Mouse (Mus musculus): ENCODE data around the gene Shroom3.

The Shroom3 gene

DNA sequence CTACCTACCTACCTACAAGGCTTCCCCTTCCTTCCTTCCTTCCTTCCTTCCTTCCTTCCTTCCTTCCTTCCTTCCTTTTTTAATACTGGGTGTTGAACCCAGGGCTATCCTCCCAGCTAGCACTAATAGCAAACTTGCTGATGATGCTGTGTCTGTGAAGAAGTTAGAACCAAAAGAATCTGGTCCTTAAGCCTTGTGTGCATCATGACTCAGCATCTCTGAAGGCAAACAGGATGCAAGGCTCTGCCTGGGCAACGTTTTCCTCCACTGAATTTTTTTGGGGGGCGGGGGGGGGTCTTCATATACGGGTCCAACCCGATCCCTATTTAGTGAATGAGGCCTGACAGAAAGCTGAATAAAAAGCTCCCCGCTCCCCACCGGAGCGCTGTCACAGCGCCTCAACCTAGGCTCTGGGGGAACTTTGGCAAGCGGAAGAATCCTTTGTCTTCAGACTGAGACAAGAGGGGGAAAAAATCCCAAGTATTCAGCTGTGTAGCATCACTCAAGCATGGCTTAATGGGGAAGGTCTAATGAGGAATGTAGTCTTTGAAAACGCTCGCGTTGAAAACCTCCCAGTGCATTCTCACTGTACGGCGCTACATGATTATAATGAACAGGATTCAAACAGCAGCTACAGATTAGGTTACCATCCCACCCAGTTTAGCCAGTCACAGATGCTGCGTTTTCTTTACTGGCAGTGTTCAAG, 15.0 kb downstream of the Shroom3 start:
- DNase-seq (ENCODE audit: low spot score in 2 of 2), result no peak

DNA sequence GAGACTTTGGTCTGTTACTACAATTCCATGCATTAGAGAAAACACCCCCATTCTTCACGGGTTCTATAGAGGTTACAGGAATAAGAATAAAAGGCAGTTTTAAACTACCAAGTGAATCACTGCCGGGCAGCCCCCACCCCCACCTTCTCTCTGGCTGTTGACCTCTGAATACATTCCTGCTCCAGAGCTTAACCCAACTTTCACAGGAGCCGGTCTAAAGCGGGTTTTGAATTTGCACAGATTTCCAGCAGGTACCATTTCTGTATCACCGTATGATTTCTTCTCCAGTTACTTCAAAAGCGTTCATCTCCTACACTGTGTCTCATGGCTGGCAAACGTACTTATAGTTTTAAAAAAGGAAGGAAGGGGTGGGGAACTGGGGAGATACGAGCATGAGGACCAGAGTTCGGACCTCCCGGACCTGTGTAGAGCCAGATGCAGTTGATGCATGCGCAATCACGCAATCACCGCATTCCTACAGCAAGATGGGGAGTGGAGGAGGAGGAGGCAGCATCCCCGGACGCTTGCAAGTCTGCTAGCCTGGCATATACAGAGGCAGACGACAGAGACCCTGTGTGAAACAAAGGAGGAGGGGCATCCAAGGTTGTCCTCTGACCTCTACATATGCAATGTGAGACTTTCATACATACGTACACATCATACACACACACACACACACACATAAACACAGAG, 15.7 kb downstream of the Shroom3 start:
- DNase-seq (ENCODE audit: low spot score in 2 of 2), result no peak

DNA sequence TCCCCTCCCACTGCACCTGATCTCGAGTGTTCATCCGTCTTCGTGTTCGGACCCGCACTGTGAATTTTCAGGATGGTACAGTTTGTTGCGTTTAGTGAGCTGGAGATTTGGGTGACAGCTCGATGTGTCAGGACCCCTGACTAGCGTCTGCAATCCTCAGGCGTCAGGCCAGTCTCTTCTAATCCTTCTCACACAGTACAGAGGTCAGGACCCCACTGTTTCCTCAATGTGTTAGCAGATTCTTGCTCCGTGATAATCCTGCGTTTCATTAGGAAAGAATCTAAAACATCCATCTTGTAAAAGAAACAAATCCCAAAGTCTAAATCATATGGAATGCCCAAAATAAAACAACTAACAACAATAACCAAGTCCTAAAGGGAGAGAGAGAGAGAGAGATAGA, 18.5 kb downstream of the Shroom3 start:
- no peak for DNase-seq (ENCODE audit: low spot score in 2 of 2)

DNA sequence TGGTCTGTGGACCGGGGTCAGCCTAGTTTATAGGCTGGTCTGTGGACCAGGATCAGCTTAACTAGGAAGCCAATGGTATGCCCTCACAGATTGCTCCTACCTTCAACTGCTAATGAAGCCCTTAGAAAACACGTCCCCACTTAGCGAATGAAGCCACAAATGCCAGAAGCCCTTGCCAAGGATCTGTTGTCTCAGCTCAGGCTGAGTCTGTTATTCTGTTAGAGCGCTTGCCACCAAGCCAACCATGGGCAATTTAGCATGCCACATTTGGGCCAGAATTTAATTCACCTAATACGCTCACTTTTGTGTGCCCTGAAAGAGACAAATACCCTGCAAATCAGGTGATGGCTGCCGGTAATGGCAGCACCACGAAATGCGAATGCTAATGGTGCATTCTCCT, 20.4 kb downstream of the Shroom3 start:
- DNase-seq (ENCODE audit: low spot score in 2 of 2), result no peak

DNA sequence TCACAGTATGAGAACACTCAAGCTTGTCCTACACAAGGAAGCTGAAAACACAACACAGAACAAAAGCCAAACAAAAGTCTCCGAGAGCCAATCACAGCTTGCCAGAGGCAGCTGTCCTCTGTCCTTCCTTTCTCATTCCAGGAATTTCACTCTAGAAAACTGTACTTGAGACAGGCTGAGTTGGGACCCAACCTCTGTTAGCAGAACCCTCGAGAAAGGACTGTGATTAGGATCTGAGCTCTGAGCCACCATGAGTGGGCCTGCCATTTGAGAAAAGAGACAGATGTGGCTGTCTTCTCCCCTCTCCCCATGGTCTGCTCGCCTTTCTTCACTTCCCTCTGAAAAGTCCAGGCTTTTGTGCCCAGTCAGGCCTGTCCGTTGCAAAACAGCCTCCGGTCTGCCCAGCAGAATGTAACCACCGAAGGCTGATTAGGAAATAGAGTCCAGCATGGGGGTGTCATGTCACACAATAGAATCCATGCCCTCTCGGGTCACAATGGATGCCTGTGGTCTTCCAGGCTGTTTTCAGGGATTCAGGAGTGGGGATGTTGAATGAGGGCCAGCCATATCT, 24.8 kb downstream of the Shroom3 start:
- no peak for DNase-seq (ENCODE audit: low spot score in 2 of 2)

DNA sequence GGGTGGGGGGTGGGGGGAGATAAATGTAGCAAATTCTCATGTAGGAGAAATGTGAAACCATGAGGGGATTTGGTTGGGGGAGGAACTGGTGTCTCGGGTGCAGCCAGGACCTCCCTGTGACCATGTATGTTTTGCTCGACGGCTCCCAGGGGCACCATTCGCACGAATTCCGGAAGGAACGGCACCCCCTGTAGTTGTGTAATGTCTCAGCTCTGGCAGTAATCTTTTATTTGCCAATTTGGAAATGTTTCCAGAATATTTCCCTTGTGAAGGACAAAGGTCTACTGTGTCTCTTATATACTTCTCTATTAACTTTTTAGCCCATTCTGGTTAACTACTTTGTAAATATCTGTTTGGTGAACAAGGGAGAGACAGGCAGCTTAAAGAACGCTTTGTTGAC, 27.5 kb downstream of the Shroom3 start:
- DNase-seq (ENCODE audit: low spot score in 2 of 2), result no peak

DNA sequence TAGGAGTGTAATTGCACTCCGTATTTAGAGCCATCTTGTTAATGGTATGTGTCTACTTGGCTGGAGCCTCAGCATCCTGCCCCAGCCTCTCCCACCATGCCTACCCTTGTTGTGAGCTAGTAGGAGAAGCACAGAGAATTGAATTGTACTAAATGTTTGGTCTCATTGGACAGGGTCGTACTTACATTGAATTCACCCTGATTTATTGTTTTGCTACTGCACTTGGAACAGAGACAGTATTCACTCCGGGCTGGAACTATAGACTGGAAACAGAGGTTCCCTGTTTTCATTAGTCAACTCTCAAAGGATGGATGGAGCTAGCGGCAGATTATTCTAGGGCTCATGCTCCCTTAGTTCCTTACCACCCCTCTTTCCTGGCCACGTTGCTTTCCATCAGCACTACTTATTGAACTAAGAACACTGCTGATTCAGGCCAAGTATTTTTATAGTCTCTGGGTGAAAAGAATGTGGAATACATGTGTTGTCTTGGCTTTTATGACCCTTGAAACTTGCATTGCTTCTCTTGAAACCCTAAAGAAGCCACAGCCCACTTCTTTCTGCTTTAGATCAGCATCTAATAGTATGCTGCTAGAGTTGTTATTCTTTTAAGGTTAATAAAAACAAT, 28.5 kb downstream of the Shroom3 start:
- DNase-seq (ENCODE audit: low spot score in 2 of 2), result no peak

DNA sequence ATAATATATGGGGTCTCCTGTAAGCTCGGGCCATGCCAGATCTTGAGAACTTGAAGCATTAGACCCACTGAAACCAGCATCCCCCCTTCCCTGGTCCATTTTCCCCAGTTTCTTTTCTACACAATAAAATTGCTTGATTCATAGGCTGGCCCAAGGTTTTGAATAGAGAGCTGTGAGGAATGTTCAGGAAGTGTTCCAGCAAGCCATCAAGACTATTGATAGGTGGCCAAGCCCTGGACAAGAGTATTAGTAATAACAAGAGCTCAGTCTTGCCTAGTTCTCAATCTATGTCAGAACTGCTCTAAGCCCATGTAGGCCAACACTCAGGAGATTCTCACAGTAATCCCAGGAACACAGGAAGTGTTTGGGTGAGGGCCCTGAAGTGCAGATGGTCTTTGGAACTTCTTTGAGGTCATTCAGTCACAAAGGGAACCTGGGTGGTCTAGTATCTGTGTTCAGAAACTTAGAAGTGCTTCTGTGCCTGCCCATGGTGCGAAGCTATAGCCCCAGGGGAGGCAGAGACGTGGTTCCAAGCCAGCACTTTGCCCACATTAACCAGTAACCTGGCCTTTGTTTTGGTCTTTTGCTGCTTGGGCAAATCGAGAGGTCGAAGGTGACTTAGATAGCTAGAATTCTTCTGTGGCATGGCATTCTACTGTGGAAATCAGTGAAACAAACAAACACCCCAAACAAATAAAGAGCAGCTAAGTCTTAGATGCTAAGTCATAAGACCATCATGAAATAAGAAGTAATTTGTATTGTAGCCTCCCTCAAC, 29.6 kb downstream of the Shroom3 start:
- no peak for DNase-seq (ENCODE audit: low spot score in 2 of 2)

DNA sequence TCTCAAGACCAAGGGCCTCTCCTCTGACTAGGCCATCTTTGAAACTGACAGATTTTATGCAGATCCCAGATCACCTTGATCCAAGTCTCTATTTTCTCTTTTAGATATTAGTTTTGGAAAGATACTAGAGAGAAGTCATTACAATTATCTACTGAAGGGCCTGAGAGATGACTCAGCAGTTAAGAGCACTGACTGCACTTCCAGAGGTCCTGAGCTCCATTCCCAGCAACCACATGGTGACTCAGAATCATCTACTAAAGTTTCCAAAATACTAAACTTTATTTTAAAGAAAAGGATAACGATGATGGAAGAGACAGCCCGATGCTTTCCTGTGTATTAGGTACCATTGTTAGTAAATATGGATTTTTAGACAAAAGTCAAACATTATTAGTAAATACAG, 31.7 kb downstream of the Shroom3 start:
- DNase-seq (ENCODE audit: low spot score in 2 of 2), result no peak

DNA sequence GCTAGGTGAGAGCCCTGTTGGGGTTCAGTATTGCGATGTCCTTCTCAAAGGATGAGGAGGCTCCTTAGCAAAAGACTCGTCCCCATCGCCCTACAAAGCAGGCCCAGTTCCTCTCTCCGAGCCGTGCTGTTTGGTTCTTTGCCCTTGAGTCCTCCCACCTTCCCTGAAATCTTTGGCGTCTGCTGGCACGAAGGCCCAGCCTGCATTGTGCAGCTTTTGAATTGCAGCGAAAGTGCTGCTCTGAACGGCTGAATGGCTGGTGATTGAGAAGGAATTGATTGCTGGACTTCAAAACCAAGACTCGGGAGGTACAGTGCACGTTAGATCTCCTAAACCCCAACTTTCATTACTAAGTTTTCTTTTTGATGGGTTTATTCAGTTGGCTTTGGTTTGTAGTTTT, 32.1 kb downstream of the Shroom3 start:
- no peak for DNase-seq (ENCODE audit: low spot score in 2 of 2)

DNA sequence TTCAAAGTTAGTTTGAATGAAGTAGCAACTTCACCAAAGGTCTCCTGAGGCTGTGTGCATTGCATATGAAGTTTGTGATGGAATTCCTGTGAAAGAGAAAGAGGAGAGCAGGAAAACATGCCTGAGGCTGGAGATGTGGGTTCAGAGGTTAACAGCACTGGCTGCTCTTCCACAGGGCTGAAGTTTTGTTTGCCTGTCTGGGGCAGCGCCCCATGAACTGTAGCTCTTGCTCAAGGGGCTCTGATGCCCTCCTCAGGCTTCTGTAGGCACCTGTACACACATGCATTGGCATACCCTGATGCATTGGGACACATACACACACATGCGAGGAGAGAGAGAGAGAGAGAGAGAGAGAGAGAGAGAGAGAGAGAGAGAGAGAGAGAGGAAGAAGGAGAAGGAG, 32.7 kb downstream of the Shroom3 start:
- no peak for DNase-seq (ENCODE audit: low spot score in 2 of 2)

DNA sequence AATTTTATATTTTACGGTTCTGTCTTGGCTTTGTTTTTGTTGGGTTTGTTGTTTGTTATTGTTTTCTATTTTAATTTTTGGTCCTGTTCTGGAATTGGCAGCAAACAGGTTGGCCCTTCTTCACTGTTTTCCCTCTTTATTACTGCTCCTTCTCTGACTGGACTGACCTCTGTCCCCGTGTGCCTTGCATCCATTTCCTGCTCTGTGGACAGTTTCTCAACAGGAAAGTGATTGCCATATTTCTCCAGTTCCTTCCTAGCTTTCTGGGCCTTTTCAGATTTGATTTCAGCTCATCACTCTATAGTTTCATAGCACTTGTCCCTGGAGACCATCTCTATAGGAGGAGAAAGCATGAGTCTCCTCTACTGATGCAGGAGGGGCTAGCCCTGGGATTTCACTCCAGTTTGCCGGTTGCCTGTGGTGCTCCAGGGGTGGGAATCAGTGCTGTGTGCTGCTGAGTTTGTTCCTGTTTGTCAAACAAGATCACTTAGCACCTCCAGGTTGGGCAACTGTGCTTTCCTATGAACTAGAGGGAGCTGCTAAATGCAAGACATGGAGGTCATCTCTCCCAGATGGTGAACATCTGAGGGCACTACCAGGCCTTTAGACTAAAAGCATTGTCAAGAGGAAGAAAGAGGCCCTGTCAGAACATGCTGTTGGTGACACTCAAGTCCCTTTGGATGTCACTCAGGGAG, 34.6 kb downstream of the Shroom3 start:
- no peak for DNase-seq (ENCODE audit: low spot score in 2 of 2)

DNA sequence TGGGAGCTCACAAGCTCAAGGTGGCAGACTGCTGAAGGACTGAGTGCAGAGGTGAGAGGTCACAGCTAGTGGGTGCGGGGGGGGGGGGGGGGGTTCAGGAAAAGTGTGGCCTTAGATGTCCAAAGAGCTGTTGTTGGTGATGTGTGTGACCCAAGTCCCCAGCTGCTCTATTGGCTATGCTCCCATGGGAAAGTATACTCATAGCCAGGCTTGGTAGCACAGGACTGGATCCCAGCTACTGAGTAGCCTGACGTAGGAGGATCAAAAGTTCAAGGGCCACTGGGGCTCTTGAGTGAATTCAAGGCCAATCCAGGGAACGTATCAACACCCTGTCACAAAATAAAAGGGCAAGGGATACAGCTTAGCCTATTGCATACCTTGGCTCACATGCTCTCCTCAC, 35.6 kb downstream of the Shroom3 start:
- DNase-seq (ENCODE audit: low spot score in 2 of 2), result no peak

DNA sequence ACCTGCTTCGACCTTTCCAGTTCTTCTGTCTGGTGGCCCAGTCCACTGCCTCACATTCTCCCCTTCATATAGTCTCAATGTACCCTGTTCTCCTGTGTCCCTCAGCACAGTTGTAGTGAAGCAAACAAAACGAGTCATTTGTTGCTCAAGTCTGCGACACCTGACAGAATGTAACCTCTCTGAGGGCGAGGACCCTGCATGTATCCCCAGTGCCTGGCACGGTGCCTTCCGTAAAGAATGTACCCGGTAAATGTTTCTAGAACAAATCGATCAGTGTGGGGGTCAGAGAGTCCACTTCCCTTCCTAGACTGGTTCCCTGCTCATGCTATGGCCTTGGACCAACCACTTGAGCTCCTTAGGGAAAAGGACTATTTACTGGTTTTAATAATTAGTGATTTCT, 38.4 kb downstream of the Shroom3 start:
- DNase-seq (ENCODE audit: low spot score in 2 of 2), result no peak

DNA sequence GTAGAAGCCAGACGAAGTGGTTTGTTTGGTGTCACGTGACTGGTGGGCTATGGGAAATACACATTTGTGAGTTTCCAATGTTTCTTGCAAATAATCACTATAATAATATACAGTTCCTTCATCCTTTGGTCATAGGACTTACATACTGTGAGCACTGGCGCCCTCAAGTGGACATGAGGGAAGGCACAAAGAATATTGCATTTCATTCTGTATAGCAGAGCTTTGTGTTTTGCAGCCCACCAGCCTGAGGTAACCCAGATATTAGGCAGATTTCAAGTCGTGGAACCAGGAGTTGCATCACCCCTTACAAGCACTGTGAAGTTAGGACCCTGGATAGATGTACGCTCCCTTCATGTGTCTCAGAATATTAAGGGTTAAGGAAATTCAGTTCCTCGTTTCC, 42.7 kb downstream of the Shroom3 start:
- DNase-seq (ENCODE audit: low spot score in 2 of 2), result peak; percentile 13 to 59

DNA sequence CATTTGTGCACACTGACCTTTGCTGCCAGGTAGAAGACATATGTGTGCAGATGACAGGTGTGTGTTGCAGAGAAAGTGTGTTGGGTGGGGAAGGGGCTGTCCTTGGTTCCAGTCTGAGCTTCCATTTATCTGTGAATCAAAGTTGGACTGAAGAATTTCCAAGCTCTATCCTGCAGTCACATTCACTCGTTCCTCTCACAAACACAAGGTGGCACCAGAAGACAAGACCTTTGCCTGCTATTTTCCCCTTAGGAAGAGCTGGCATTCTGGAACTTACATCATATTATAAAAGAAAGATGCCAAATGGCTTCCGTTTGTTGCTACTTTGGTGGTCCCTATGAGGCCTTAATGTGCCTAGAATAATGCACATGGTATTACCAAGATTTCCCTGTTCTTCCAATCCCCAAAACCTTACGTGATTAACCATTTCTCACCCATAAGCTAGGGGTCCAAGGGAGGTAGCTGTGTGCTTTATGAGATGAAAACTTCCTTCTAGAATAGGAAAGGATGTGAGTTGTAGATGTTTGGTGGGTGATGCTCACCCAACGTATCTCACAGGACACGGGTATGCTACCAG, 45.1 kb downstream of the Shroom3 start:
- peak; percentile 14 to 52 for DNase-seq (ENCODE audit: low spot score in 2 of 2)

DNA sequence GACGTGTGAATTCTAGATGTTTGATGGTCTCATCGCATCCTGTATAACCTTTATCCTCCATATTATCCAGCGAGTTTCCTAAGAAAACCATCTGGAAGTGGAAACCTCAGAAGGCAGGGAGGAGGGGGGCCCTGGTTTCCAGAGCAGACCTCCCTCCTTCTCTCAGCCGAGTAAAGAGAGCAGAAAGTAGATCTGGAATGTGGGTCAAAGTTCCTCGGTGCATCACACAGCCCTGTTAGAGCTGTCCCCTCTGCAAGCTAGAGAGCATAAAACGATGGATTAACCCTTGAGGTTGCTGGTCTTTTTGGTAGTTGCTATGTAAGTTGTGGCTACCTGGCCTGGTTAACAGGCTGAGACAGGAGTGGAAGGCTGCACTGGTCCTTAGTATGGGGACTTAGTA, 46.0 kb downstream of the Shroom3 start:
- no peak for DNase-seq (ENCODE audit: low spot score in 2 of 2)

DNA sequence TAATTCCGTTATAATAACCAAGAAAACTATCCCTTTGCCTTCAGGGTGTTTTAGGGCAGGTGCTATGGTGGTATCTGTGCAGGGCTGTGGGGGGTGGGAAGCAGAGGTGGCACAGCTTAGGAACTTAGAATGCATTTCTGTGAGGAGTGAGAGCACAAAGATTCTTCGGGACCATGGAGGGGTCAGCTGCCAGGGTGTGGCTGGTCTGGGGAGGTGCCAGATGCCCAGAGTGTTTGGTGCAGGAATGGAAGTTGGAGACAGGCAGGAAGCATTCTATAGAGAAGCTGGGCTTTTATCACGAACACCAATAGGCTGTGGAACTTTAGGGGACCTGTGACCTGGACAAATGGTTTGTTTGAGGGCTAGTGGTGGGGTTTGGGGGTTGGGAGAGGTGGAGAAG, 58.6 kb downstream of the Shroom3 start:
- no peak for DNase-seq (ENCODE audit: low spot score in 2 of 2)

DNA sequence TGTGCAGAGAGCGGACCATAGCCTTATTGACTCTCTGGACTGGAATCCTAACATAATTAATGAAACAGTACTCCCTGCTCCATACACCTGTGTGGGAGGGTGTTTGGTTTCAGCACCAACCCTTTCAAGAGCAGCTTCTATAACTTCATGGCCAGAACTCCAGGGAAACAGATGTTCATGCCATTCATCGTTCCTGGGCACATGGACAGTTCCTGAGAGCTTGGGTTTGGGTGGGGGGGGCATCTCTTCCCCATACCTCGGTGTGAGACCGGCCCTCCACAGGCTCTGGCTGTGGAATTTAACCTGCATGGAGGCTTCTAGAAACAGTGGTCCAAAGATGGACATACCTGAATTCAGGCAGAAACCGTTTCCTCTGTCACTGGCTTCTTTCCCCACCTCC, 59.5 kb downstream of the Shroom3 start:
- no peak for DNase-seq (ENCODE audit: low spot score in 2 of 2)

DNA sequence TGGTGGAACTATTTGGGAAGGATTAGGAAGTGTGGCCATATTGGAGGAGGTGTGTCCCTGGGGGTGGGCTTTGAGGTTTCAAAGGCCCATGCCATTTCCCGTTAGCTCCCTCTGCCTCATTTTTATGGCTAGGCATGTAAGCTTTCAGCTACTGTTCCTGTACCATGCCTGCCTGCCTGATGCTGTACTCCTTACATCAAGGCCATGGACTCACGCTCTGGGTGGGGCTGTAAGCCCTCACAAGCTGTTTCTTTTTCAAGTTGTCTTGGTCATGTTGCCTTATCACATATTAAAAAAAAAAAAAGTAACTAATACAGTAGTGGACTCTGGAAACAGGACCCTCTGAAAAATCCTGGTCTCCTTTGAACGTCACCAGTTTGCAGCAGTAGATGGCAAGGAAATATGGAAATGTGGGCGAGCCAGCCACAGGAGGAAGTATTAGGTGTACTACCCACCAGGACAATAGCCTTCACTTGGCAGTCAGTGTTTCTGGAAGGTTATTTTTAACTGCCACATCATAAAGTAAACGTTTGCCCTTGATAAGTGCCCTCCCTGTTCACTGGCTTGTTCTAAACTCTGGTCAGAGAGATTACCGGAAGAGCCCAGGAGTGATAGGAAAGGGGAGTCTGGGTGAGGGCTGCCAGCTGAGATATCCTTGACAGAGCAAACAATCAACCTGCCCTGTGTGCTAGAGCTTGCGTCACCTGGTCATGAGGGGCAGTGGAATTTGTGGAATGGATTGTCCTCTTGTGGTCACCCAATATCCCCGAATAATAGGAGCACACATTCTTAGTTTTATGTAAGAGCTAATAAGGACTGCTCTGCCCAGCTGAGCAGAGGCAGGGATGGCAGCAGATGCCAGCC, 62.4 kb downstream of the Shroom3 start:
- no peak for DNase-seq (ENCODE audit: low spot score in 2 of 2)

Data from frontal cortex, postnatal 14 days (tissue).